Mouse (Mus musculus): ENCODE measurements around the gene Cpa4.

DNA sequence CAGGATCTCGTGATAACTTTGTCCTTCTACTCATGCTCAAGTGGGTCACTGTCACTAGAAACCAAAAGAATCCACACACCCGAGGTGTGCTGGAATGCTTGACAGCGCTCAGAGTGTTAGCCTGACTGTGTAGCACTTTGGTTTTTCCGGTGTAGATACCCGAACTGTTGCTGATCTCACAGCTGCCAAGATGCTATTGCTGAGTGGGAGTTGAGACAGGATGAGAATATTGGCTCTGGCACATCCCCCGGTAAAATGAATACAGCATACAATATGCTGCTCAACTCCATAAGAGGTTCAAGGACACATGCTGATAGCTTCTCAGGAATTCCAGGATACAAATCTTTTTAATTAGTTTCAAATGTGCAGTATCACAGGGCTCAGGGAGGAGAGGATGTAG lies 39.4 kb upstream of the Cpa4 start:
- TF ChIP-seq CTCF (IDR thresholded peaks at IDR 0.05; ENCODE audit: low read depth, low read length) (no peak), POLR2A (IDR thresholded peaks at IDR 0.05; ENCODE audit: borderline replicate concordance, low read depth, low read length) (no peak)

All from bone marrow macrophage, adult 2 months (primary cell).